Comparison of ENCODE assay signal across 8 mouse cellular contexts in genomic region chr10:130541931-130542691, GRCm38 (mm10). TPM values are rescaled to one million over a fixed set of nuclear protein-coding genes. Genes with fewer than 3 reads are reported as not detected.
A peak's percentile ranks its signal among the peaks of the same experiment; 100 is the strongest.
DNase-seq lines count a peak whose midpoint lies in the region; ATAC-seq and TF ChIP-seq lines count a peak whose summit lies in the region.
"Not testable (repeated sequence)": the region's sequence is repeated elsewhere in the genome, so short reads cannot be mapped to it uniquely, and the experiment has no call there.

No protein-coding gene starts in this region.

- H3K4me3 ChIP-seq in embryonic facial prominence, embryonic 12.5 days: peak overlapping the region; percentile 58
- H3K4me3 ChIP-seq in limb, embryonic 10.5 days: peak overlapping the region; percentile 60
- H3K4me3 ChIP-seq in midbrain, embryonic 12.5 days: peak overlapping the region; percentile 55
- peak overlapping the region; percentile 73 for H3K4me3 ChIP-seq in small intestine, adult 2 months (ENCODE audit: low read depth, low read length)

- peak overlapping the region; percentile 65 for H3K4me2 ChIP-seq in embryonic facial prominence, embryonic 12.5 days (replicated peaks)
- H3K4me2 ChIP-seq in midbrain, embryonic 12.5 days (replicated peaks): peak overlapping the region; percentile 68

- peak overlapping the region; percentile 84; the same call in 1 of the 2 replicates for H3K27ac ChIP-seq in embryonic facial prominence, embryonic 12.5 days
- H3K27ac ChIP-seq in limb, embryonic 10.5 days: peak overlapping the region; percentile 83
- H3K27ac ChIP-seq in midbrain, embryonic 12.5 days (replicated peaks): peak overlapping the region; percentile 58; the same call in 1 of the 2 replicates
- not testable (repeated sequence) for H3K27ac ChIP-seq in small intestine, adult 2 months (ENCODE audit: insufficient read depth, low read depth, low read length)

- WGBS in embryonic facial prominence, embryonic 12.5 days: under 1% methylated on average over 21 of the region's 21 CpGs
- 2% methylated on average over 21 of the region's 21 CpGs for WGBS in limb, embryonic 10.5 days
- 2% methylated on average over 20 of the region's 21 CpGs for WGBS in midbrain, embryonic 12.5 days
- WGBS in small intestine, adult 2 months: under 1% methylated on average over 21 of the region's 21 CpGs

- not testable (repeated sequence) for H3K36me3 ChIP-seq in embryonic facial prominence, embryonic 12.5 days; limb, embryonic 10.5 days; midbrain, embryonic 12.5 days; small intestine, adult 2 months (ENCODE audit: control insufficient read depth, insufficient read depth, low read length)

- ATAC-seq in embryonic facial prominence, embryonic 12.5 days (ENCODE audit: insufficient number of reproducible peaks, insufficient read depth, low FRiP score, low TSS enrichment): peak; percentile 98
- peak; percentile 98 for ATAC-seq in midbrain, embryonic 12.5 days (ENCODE audit: low FRiP score, low read depth)

- DNase-seq in 3T3-L1 (ENCODE audit: low read depth, low spot score): peak; percentile 85
- peak; percentile 74 to 80 for DNase-seq in adrenal gland, postnatal 36 days
- DNase-seq in heart, adult 11 months: peak; percentile 99
- DNase-seq in kidney, adult 18-20 months: peak; percentile 81
- peak; percentile 76 for DNase-seq in limb, embryonic 10.5 days (ENCODE audit: low spot score)

- not testable (repeated sequence) for H3K27me3 ChIP-seq in embryonic facial prominence, embryonic 12.5 days; limb, embryonic 10.5 days (ENCODE audit: low read depth, poor library complexity, severe bottlenecking); midbrain, embryonic 12.5 days; small intestine, adult 2 months (ENCODE audit: control insufficient read depth, insufficient read depth, low read length)

- not testable (repeated sequence) for TF ChIP-seq POLR2A in small intestine, adult 2 months (IDR thresholded peaks at IDR 0.05; ENCODE audit: low read depth, low read length)

- not testable (repeated sequence) for TF ChIP-seq CTCF in small intestine, adult 2 months (IDR thresholded peaks at IDR 0.05; ENCODE audit: extremely low read depth, insufficient read length, insufficient replicate concordance, low read depth, low read length)

- H3K9me3 ChIP-seq in embryonic facial prominence, embryonic 12.5 days; limb, embryonic 10.5 days (replicated peaks); midbrain, embryonic 12.5 days: not testable (repeated sequence)

- not testable (repeated sequence) for H3K4me1 ChIP-seq in embryonic facial prominence, embryonic 12.5 days; limb, embryonic 10.5 days; midbrain, embryonic 12.5 days; small intestine, adult 2 months (ENCODE audit: control insufficient read depth, insufficient read depth, insufficient read length, low read length)

- H3K9ac ChIP-seq in embryonic facial prominence, embryonic 12.5 days: peak overlapping the region; percentile 53
- H3K9ac ChIP-seq in midbrain, embryonic 12.5 days (replicated peaks): peak overlapping the region; percentile 60

RNA-seq across cellular contexts. Expression of gene Vmn2r87, which starts 44.9 kb away (rescaled TPM):
- total RNA-seq in adrenal gland, postnatal 36 days (2021): not detected
- 0.15 TPM in 1 of 2 replicates, not detected in the other for polyA plus RNA-seq in embryonic facial prominence, embryonic 12.5 days (2016; fragmentation: Nextera tagmentation; extraction: Ambion mirVana)
- polyA plus RNA-seq in limb, embryonic 10.5 days (2016; fragmentation: Nextera tagmentation; extraction: Ambion mirVana): not detected in 2 replicates
- 0.10 TPM in 1 of 2 replicates, not detected in the other for polyA plus RNA-seq in midbrain, embryonic 12.5 days (2016; fragmentation: Nextera tagmentation; extraction: Ambion mirVana)
- polyA plus RNA-seq in small intestine, adult 2 months (2012; rRNA removed): not detected in 2 replicates
